Mouse (Mus musculus) cerebellum, adult (tissue): ENCODE measurements around the gene Npas3.

Experiments
- ATAC-seq: cut with Nextera tagmentation; 2 replicates; pipeline ENCODE4 v1.9.2; 2017; ENCODE audit warnings: mild to moderate bottlenecking, moderate library complexity, mixed read lengths; ENCODE audit not compliant: insufficient number of reproducible peaks, low FRiP score, low TSS enrichment

Gene Npas3

GRCm38 (mm10) chr12:53758356-53758755 is 509.9 kb downstream of the Npas3 start:
- no peak for ATAC-seq

- ATAC-seq = no peak
These were observed 515.7 kb downstream of the Npas3 start for GRCm38 (mm10) chr12:53764143-53764542.

GRCm38 (mm10) chr12:53768392-53768791 is 519.9 kb downstream of the Npas3 start:
- no peak for ATAC-seq

- no peak for ATAC-seq
These were observed 523.0 kb downstream of the Npas3 start for GRCm38 (mm10) chr12:53771394-53771936.

GRCm38 (mm10) chr12:53781850-53782552 is 533.5 kb downstream of the Npas3 start:
- ATAC-seq = no peak

GRCm38 (mm10) chr12:53789501-53789900 is 541.0 kb downstream of the Npas3 start:
- ATAC-seq = no peak

- no peak for ATAC-seq
These were observed 546.4 kb downstream of the Npas3 start for GRCm38 (mm10) chr12:53794718-53795400.

- ATAC-seq = no peak
These were observed 553.4 kb downstream of the Npas3 start for GRCm38 (mm10) chr12:53801831-53802230.

GRCm38 (mm10) chr12:53802381-53802780 is 553.9 kb downstream of the Npas3 start:
- ATAC-seq = no peak

GRCm38 (mm10) chr12:53810081-53810480 is 561.6 kb downstream of the Npas3 start:
- ATAC-seq = no peak

- ATAC-seq = no peak
These were observed 565.8 kb downstream of the Npas3 start for GRCm38 (mm10) chr12:53814291-53814690.

- no peak for ATAC-seq
These were observed 571.5 kb downstream of the Npas3 start for GRCm38 (mm10) chr12:53819982-53820381.

- ATAC-seq = no peak
These were observed 574.4 kb downstream of the Npas3 start for GRCm38 (mm10) chr12:53822881-53823280.

GRCm38 (mm10) chr12:53825251-53825650 is 576.8 kb downstream of the Npas3 start:
- no peak for ATAC-seq

GRCm38 (mm10) chr12:53825898-53826605 is 577.6 kb downstream of the Npas3 start:
- ATAC-seq = no peak

- ATAC-seq = no peak
These were observed 578.3 kb downstream of the Npas3 start for GRCm38 (mm10) chr12:53826812-53827211.

GRCm38 (mm10) chr12:53832590-53832989 is 584.1 kb downstream of the Npas3 start:
- no peak for ATAC-seq

- 0 out of 2 replicates have a peak, but pooled peaks have one; percentile 11 for ATAC-seq
These were observed 584.9 kb downstream of the Npas3 start for GRCm38 (mm10) chr12:53833348-53833747.

- no peak for ATAC-seq
These were observed 587.7 kb downstream of the Npas3 start for GRCm38 (mm10) chr12:53836031-53836790.

GRCm38 (mm10) chr12:53837408-53837807 is 588.9 kb downstream of the Npas3 start:
- no peak for ATAC-seq
